Mouse (Mus musculus) embryonic facial prominence, embryonic 15.5 days (tissue): ENCODE results near the gene B3gnt2. TPM values are rescaled to one million over a fixed set of nuclear protein-coding genes. Genes with fewer than 3 reads are reported as not detected.

ENCODE experiments used
- ATAC-seq: fragments of 200-750 bp; cut with Nextera tagmentation; 2 replicates; pipeline ENCODE4 v1.8.0; 2017; ENCODE audit warnings: low read depth, moderate TSS enrichment; ENCODE audit not compliant: insufficient number of reproducible peaks, low FRiP score, low TSS enrichment
- H3K27ac ChIP-seq: fragments of 300-500 bp; sonication (generic); replicated peaks from 2 replicates; pipeline ENCODE4 v1.5.1; 2015; ENCODE audit warnings: mild to moderate bottlenecking, inconsistent platforms
- H3K27me3 ChIP-seq: fragments of 300-500 bp; sonication (generic); 2 replicates; pipeline ENCODE4 v1.6.1; 2015; ENCODE audit warnings: inconsistent platforms
- H3K36me3 ChIP-seq: fragments of 300-500 bp; sonication (generic); 2 replicates; pipeline ENCODE4 v1.6.1; 2015; ENCODE audit warnings: mild to moderate bottlenecking, inconsistent platforms
- H3K4me1 ChIP-seq: fragments of 300-500 bp; sonication (generic); 2 replicates; pipeline ENCODE4 v1.6.1; 2015; ENCODE audit warnings: inconsistent platforms
- H3K4me2 ChIP-seq: fragments of 300-500 bp; sonication (generic); replicated peaks from 2 replicates; pipeline ENCODE4 v1.6.1; 2015; ENCODE audit warnings: mild to moderate bottlenecking, inconsistent platforms
- H3K4me3 ChIP-seq: fragments of 300-500 bp; sonication (generic); replicated peaks from 2 replicates; pipeline ENCODE4 v1.5.1; 2015; ENCODE audit warnings: mild to moderate bottlenecking, inconsistent platforms
- H3K9ac ChIP-seq: fragments of 300-500 bp; sonication (generic); 2 replicates; pipeline ENCODE4 v1.6.1; 2015; ENCODE audit warnings: inconsistent platforms
- H3K9me3 ChIP-seq: fragments of 300-500 bp; sonication (generic); replicated peaks from 2 replicates; pipeline ENCODE4 v1.6.1; 2016; ENCODE audit warnings: inconsistent platforms
- WGBS: fragments of 180-500 bp; shearing (Covaris S2); methylation state at CpG from one replicate; pipeline ENCODE4 v1.1.7; 2015; 5-methylcytosine and 5-hydroxymethylcytosine counted together
- polyA plus RNA-seq: library from polyadenylated mRNA; unstranded; fragments of >200 nt; fragmentation: Nextera tagmentation; extraction: Ambion mirVana; gene quantifications from 2 replicates; pipeline ENCODE4 v1.2.1, GENCODE M21; 2015

B3gnt2 gene
- polyA plus RNA-seq, 1 experiment from 2014 or later: 9.1 TPM

DNA sequence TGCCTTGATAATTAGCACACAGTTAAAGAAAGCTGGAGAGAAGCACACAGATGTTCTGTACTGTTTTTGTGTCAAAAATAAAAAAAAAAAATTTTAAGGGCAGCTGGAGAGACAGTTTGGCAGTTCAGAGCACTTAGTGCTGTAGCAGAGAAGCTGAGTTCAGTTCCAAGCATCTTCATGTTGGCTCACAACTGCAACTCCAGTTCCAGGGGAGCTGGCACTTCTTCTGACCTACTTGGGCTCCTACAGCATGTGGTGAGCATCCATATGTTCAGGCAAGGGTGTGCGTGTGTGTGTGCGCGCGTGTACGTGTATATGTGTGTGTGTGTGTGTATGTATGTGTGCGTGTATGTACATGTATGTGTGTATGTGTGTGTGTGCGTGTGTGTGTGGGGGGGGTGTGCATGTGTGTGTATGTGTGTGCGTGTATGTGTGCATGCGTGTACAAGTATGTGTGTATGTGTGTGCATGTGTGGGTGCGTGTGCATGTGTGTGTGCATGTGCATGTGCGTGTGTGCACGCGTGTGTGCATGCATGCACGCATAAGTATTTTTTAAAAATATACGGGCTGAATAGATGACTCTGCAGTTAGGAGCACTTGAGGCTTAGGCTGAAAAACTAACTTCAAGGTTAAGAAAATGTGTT is 31.7 kb downstream of the B3gnt2 start:
- WGBS: 95% methylated on average over 15 of the region's 15 CpGs
- H3K4me1 ChIP-seq: peaks cover 11% of the 10 kb centered on the region; the same call in 1 of the 2 replicates
- no peak for ATAC-seq
- no peak overlapping the region for H3K4me2 ChIP-seq
- no peak overlapping the region for H3K9ac ChIP-seq
- no peaks in the 10 kb centered on the region for H3K36me3 ChIP-seq
- H3K4me3 ChIP-seq: no peak overlapping the region
- no peak overlapping the region for H3K27ac ChIP-seq
- no peaks in the 10 kb centered on the region for H3K27me3 ChIP-seq
- no peaks in the 10 kb centered on the region for H3K9me3 ChIP-seq

DNA sequence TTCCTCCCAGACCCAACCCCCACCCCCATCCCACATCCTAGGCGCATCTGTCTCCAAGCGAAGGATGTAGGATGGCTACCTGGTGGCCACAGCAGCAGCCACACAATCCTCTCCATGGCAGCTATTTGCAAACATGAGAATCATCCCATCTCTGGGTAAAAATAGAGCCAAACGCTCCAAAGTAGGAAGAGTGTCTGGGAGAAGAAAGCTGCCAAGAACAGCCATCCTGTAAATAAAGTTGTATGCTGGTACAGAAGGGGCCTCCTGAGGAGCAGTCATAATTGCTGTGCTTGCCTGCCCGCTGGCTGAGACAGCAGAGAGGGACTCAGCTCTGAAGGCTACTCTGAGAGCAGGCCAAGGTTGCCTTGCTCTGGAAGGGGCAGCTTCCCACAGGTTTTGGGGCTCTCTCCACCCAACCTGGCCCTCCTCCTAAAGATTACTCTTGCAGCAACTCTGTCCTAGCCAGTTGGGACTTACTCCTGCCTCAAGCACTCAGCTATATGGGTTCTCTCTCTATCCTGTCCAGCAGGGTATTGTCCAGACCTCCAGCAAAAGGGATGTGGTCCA is 33.2 kb downstream of the B3gnt2 start:
- Histone ChIP-seq H3K27ac (no peak overlapping the region), H3K36me3 (no peaks in the 10 kb centered on the region), H3K4me1 (peaks cover 11% of the 10 kb centered on the region; the same call in 1 of the 2 replicates), H3K9ac (no peak overlapping the region), H3K27me3 (no peaks in the 10 kb centered on the region), H3K4me2 (no peak overlapping the region), H3K9me3 (no peaks in the 10 kb centered on the region), H3K4me3 (no peak overlapping the region)
- WGBS: 86% methylated on average over 4 of the region's 4 CpGs
- no peak for ATAC-seq

DNA sequence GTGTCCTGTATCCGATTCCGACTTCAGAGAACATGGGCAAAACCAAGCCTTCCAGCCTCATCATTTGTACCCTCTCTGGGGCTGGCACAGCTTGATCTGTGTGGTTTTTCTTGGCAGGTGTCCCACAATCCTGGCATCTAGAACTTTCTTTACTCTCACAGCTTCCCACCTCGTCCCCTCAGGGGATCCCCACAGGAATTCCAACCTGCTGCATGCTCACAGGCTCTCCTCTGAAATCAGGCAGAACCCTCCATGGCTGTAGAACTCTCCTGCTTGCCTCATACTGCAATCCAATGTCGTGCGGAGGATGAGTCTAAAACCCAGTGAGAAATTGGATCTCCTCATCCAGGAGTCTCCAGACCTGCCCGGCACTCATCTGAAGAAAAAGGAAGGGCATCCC is 34.1 kb downstream of the B3gnt2 start:
- no peak for ATAC-seq
- no peaks in the 10 kb centered on the region for H3K9me3 ChIP-seq
- no peak overlapping the region for H3K4me2 ChIP-seq
- H3K4me3 ChIP-seq: no peak overlapping the region
- WGBS: 78% methylated on average over 6 of the region's 6 CpGs
- H3K9ac ChIP-seq: no peak overlapping the region
- H3K27ac ChIP-seq: no peak overlapping the region
- H3K36me3 ChIP-seq: no peaks in the 10 kb centered on the region
- peaks cover 11% of the 10 kb centered on the region; the same call in 1 of the 2 replicates for H3K4me1 ChIP-seq
- no peaks in the 10 kb centered on the region for H3K27me3 ChIP-seq

DNA sequence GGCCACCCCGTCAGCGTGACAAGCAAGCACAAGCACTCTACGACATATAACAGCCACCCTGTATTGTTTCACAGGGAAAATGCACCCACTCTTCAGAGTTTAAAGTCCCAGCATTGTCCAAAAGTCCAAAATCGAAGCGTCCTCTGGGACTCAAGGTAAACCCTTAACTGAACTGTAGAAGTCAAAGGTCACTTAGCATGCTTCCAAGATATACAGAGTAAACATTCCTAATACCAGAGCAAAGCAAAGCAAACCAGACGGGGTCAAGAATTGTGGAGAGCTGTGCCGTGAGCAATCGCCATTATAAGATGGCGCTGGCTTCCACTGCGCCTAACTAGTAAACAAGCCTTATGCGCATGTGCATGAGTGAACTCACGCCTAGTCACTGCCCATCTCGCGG is 34.7 kb downstream of the B3gnt2 start:
- 94% methylated on average over 14 of the region's 14 CpGs for WGBS
- Histone ChIP-seq H3K4me3 (no peak overlapping the region), H3K27me3 (no peaks in the 10 kb centered on the region), H3K27ac (no peak overlapping the region), H3K9me3 (no peaks in the 10 kb centered on the region), H3K9ac (no peak overlapping the region), H3K4me1 (peaks cover 11% of the 10 kb centered on the region; the same call in 1 of the 2 replicates), H3K36me3 (no peaks in the 10 kb centered on the region), H3K4me2 (no peak overlapping the region)
- ATAC-seq: no peak

DNA sequence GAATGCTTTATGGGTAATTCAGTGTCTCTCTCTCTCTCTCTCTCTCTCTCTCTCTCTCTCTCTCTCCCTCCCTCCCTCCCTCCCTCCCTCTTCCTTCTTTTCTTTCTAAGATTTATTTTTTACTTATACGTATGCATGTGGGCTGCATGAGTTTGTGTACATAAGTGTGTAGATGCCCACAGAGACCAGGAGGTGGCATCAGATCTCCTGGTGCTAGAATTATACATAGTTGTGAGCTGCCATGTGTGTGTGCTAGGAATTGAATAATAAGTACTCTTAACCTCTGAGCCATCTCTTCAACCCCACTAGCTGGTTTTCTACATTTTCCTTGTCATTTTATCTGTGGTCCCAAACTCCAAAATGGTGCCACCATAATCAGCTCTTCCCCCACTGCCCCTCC is 35.2 kb downstream of the B3gnt2 start:
- WGBS: 95% methylated on average over 1 of the region's 1 CpGs
- H3K4me3 ChIP-seq: no peak overlapping the region
- H3K27me3 ChIP-seq: no peaks in the 10 kb centered on the region
- peaks cover 9% of the 10 kb centered on the region; the same call in 1 of the 2 replicates for H3K4me1 ChIP-seq
- no peak overlapping the region for H3K9ac ChIP-seq
- no peaks in the 10 kb centered on the region for H3K36me3 ChIP-seq
- H3K4me2 ChIP-seq: no peak overlapping the region
- no peak overlapping the region for H3K27ac ChIP-seq
- no peaks in the 10 kb centered on the region for H3K9me3 ChIP-seq
- no peak for ATAC-seq

DNA sequence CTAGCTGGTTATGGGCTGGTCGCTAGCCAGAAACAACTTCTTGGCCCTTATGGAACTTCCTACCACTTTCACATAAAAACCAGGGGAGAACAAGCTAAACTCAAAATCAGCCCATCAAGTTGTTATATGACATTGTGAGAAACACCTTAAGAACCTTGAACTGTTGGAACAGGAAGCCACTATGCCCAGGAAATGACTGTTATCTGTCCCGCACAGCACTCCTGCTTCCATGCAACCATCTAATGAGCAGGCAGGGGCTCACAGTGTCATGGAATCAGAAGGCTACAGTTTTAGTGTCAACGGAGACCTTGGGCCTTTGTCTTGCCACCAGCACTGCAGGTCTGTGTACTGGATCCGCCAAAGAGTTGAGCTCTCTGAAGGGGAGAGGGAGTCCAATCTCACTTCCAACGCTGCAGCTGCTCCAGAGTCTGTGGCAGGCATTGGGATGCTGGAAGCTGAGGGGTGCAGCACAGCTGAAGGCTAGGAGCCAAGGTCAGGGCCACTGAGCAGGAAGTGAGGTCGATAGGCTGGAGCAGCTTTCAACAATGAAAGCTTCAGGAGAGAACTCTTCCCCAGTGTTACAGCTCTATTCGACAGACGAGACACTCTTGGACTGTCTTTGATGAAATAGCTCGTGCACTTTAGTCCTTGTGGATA is 36.6 kb downstream of the B3gnt2 start:
- no peaks in the 10 kb centered on the region for H3K9me3 ChIP-seq
- no peak overlapping the region for H3K27ac ChIP-seq
- H3K9ac ChIP-seq: no peak overlapping the region
- ATAC-seq: no peak
- WGBS: 74% methylated on average over 9 of the region's 9 CpGs
- no peak overlapping the region for H3K4me2 ChIP-seq
- H3K4me3 ChIP-seq: no peak overlapping the region
- H3K36me3 ChIP-seq: no peaks in the 10 kb centered on the region
- H3K4me1 ChIP-seq: 0 out of 2 replicates have a peak, but pooled peaks cover 2% of the 10 kb centered on the region
- no peaks in the 10 kb centered on the region for H3K27me3 ChIP-seq

DNA sequence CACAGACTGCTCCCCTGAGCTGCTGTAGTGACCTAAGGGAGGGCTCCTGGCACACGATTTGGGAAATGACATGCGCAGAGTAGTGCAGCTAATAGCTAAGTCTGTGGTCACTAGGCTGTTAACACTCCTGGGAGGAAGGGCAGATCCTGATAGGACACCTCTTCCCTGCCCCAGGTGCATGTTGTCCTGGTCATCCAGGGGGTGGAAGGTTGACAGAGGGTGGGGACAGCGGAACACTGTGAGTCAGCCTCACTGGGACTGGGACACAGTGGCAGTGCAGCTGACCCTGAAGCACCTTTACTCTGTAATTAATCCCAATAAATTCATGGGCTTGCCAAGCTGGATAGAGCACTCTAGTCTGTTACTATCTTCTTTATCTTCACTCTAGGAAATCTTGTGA is 39.5 kb downstream of the B3gnt2 start:
- no peak for ATAC-seq
- H3K4me3 ChIP-seq: no peak overlapping the region
- no peaks in the 10 kb centered on the region for H3K4me1 ChIP-seq
- H3K27ac ChIP-seq: no peak overlapping the region
- no peaks in the 10 kb centered on the region for H3K27me3 ChIP-seq
- no peaks in the 10 kb centered on the region for H3K36me3 ChIP-seq
- H3K4me2 ChIP-seq: no peak overlapping the region
- H3K9me3 ChIP-seq: no peaks in the 10 kb centered on the region
- WGBS: 86% methylated on average over 3 of the region's 3 CpGs
- H3K9ac ChIP-seq: no peak overlapping the region

DNA sequence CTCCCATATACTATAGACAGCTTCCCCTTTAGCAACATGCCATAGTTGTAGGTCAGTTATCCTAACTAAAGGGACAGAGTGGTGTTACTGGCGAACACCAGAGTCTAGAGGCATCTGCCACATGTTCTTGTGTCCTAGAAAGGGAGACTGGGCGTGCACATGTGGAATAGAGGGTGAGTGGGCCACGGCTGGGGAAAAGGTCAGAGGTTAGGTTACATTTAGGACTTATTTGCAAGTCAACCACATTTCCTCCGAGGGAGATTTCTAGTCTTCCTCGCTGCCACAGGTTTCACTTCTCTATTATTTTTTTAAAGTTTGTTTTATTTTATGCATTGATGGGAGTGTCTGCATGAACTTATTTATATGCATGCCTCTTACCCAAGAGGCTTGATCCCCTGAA is 42.4 kb downstream of the B3gnt2 start:
- Histone ChIP-seq H3K4me1 (no peaks in the 10 kb centered on the region), H3K9me3 (no peaks in the 10 kb centered on the region), H3K9ac (no peak overlapping the region), H3K36me3 (no peaks in the 10 kb centered on the region), H3K4me3 (no peak overlapping the region), H3K4me2 (no peak overlapping the region), H3K27me3 (no peaks in the 10 kb centered on the region), H3K27ac (no peak overlapping the region)
- ATAC-seq: no peak
- 60% methylated on average over 5 of the region's 5 CpGs for WGBS

DNA sequence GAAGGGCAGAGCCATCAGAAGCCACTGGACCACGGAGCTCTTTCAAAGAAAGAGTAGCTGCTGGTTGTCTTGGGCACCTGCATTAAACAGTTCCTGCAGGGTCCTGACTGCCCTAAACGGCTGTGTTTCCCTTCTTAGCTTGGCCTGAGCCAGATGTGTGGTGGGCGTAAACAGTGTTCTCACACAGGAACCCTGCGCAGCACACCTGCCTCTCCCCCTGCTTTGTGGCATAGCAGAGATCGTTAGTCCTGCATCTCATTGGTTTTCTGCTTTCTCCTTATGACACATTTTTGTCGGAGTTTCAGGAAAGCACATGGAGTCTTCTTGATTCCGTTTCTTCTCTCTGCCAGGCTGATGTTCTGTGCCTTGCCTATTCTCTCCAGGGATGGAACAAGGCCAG is 44.9 kb downstream of the B3gnt2 start:
- Histone ChIP-seq H3K9me3 (no peaks in the 10 kb centered on the region), H3K4me3 (no peak overlapping the region), H3K4me1 (no peaks in the 10 kb centered on the region), H3K4me2 (no peak overlapping the region), H3K27me3 (no peaks in the 10 kb centered on the region), H3K9ac (no peak overlapping the region), H3K27ac (no peak overlapping the region), H3K36me3 (no peaks in the 10 kb centered on the region)
- ATAC-seq: no peak
- WGBS: 77% methylated on average over 7 of the region's 7 CpGs

DNA sequence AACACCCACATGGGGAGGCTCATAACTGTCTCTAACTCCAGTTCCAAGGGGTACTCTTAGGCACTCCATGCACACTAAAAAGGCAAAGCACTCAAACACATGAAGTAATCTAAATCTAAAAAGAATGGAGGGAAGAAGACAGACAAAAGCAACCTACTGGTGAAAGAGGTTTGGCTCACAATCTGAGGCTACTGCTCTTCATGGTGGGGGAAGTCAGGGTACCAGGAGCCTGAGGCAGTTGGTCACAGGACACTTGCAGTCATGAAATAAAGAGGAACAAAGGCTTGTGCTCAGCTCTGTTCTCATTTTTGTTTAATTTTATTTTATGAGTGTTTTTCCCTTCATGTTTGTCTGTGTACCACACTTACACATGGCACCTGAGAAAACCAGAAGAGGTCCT is 45.6 kb downstream of the B3gnt2 start:
- H3K4me3 ChIP-seq: no peak overlapping the region
- ATAC-seq: no peak
- H3K36me3 ChIP-seq: no peaks in the 10 kb centered on the region
- no peaks in the 10 kb centered on the region for H3K27me3 ChIP-seq
- H3K9ac ChIP-seq: no peak overlapping the region
- H3K9me3 ChIP-seq: no peaks in the 10 kb centered on the region
- no peaks in the 10 kb centered on the region for H3K4me1 ChIP-seq
- H3K27ac ChIP-seq: no peak overlapping the region
- H3K4me2 ChIP-seq: no peak overlapping the region

DNA sequence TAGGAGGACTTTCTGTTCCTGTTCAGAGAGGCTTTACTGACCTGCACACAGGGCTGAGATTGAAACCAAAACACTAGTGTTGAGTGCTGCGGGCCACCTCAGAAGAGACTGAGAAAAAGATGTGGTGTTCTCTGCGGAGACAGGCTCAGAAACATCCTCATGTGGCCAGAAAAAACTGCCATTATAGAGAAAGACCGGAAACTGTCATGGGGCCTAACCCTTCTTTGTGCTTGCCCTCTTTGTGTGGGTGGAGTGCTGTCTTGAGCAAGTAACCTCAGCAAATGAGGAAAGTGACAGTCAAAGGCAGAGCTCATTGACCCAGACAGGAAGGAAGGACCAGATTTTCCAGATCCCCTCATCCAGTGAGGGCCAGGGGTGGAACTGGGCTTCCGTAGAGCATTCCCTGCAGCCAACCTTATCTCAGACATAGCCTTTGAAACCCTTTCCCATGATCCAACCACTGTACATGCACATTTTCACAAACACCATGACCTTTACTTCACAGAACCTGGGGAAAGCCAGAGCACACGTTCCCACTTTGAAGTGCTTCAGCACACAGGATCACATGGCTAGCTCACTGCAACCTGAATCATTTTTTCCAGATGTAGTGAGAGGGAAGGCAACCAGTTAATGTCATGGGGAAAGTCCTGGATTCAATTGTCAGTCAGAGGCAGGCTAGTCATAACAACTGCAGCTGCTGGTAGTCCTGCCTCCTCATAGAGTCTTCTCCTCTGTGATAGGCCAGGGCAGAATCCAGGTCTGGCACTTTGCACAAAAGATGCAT is 46.6 kb downstream of the B3gnt2 start:
- H3K27ac ChIP-seq: no peak overlapping the region
- H3K27me3 ChIP-seq: no peaks in the 10 kb centered on the region
- no peaks in the 10 kb centered on the region for H3K4me1 ChIP-seq
- H3K9ac ChIP-seq: no peak overlapping the region
- no peak overlapping the region for H3K4me2 ChIP-seq
- WGBS: 66% methylated on average over 5 of the region's 5 CpGs
- no peak for ATAC-seq
- H3K36me3 ChIP-seq: no peaks in the 10 kb centered on the region
- no peaks in the 10 kb centered on the region for H3K9me3 ChIP-seq
- no peak overlapping the region for H3K4me3 ChIP-seq
